Mouse (Mus musculus): ENCODE measurements around the gene Zcchc2. TPM values are rescaled to one million over a fixed set of nuclear protein-coding genes. Genes with fewer than 3 reads are reported as not detected.

Gene Zcchc2
- polyA plus RNA-seq, 1 experiment from 2014 or later: 1.5 TPM

- Histone ChIP-seq H3K4me1 (ENCODE audit: control insufficient read depth, insufficient read depth, low read length) (no peaks in the 10 kb centered on the region; the same call in 1 of the 2 replicates), H3K27ac (replicated peaks; ENCODE audit: low read depth, low read length) (no peak overlapping the region)
- DNase-seq (ENCODE audit: low spot score): no peak
Observed at GRCm38 (mm10) chr1:106077166-106077565, 87.0 kb downstream of the Zcchc2 start.

More at GRCm38 (mm10) chr1:106077166-106077565, 87.0 kb downstream of the Zcchc2 start:
- no peak overlapping the region for H3K4me3 ChIP-seq (ENCODE audit: low read depth, low read length)
- H3K27me3 ChIP-seq (ENCODE audit: control insufficient read depth, insufficient read depth, low read length): no peaks in the 10 kb centered on the region
- no peak for ATAC-seq (ENCODE audit: insufficient number of reproducible peaks, low FRiP score, low TSS enrichment, low read depth)
- H3K4me2 ChIP-seq (ENCODE audit: low read depth, severe bottlenecking): no peak overlapping the region
- WGBS: 83% methylated on average over 3 of the region's 3 CpGs
- no peaks in the 10 kb centered on the region for H3K36me3 ChIP-seq (ENCODE audit: control insufficient read depth, insufficient read depth, low read length)
- H3K9me3 ChIP-seq (ENCODE audit: control insufficient read depth, low read length): no peaks in the 10 kb centered on the region
- no peak overlapping the region for H3K9ac ChIP-seq (ENCODE audit: low read length)

Other genes starting within 250 kb of the Zcchc2 start
- gene Tnfrsf11a, start 209.7 kb upstream of the Zcchc2 start, polyA plus RNA-seq (2014; fragmentation: Nextera tagmentation; extraction: Ambion mirVana): 0.11 and 0.43 TPM in 2 replicates
- gene Phlpp1, start 181.3 kb downstream of the Zcchc2 start, polyA plus RNA-seq (2014; fragmentation: Nextera tagmentation; extraction: Ambion mirVana): 3.2 and 3.3 TPM in 2 replicates